Mouse (Mus musculus) embryonic facial prominence, embryonic 10.5 days (tissue): ENCODE measurements around the gene Setd1a. TPM values are rescaled to one million over a fixed set of nuclear protein-coding genes. Genes with fewer than 3 reads are reported as not detected.

Source experiments
- DNase-seq: peaks from one replicate; pipeline ENCODE4 v3.0.0-alpha.2; 2017; ENCODE audit warnings: low spot score
- H3K27ac ChIP-seq: fragments of 300-500 bp; sonication (generic); replicated peaks from 2 replicates; pipeline ENCODE4 v1.5.1; 2016; ENCODE audit warnings: mild to moderate bottlenecking
- H3K27me3 ChIP-seq: fragments of 300-500 bp; sonication (generic); replicated peaks from 2 replicates; pipeline ENCODE4 v1.6.1; 2016; ENCODE audit warnings: low read depth, mild to moderate bottlenecking; ENCODE audit not compliant: poor library complexity, severe bottlenecking
- H3K36me3 ChIP-seq: fragments of 300-500 bp; sonication (generic); replicated peaks from 2 replicates; pipeline ENCODE4 v1.6.1; 2016; ENCODE audit warnings: mild to moderate bottlenecking, moderate library complexity
- H3K4me1 ChIP-seq: fragments of 300-500 bp; sonication (generic); 2 replicates; pipeline ENCODE4 v1.6.1; 2016
- H3K4me3 ChIP-seq: fragments of 300-500 bp; sonication (generic); 2 replicates; pipeline ENCODE4 v1.5.1; 2016; ENCODE audit warnings: mild to moderate bottlenecking, moderate library complexity
- H3K9me3 ChIP-seq: fragments of 300-500 bp; sonication (generic); 2 replicates; pipeline ENCODE4 v1.6.1; 2016; ENCODE audit warnings: mild to moderate bottlenecking
- WGBS: fragments of 180-500 bp; shearing (Covaris S2); methylation state at CpG from one replicate; pipeline ENCODE4 v1.1.7; 2016; 5-methylcytosine and 5-hydroxymethylcytosine counted together
- polyA plus RNA-seq: library from polyadenylated mRNA; unstranded; fragments of >200 nt; fragmentation: Nextera tagmentation; extraction: Ambion mirVana; gene quantifications from 2 replicates; pipeline ENCODE4 v1.2.1, GENCODE M21; 2016

Gene Setd1a
- polyA plus RNA-seq, 1 experiment from 2014 or later, result 14.7 TPM

GRCm38 (mm10) chr7:127751619-127752018 lies 24.9 kb upstream of the Setd1a start:
- WGBS, result 94% methylated on average over 5 of the region's 5 CpGs
- H3K4me1 ChIP-seq, result peaks cover 42% of the 10 kb centered on the region
- no peak overlapping the region for H3K4me3 ChIP-seq
- H3K9me3 ChIP-seq, result no peaks in the 10 kb centered on the region
- H3K36me3 ChIP-seq, result peaks cover 92% of the 10 kb centered on the region
- H3K27ac ChIP-seq, result no peak overlapping the region
- no peak for DNase-seq
- H3K27me3 ChIP-seq, result no peaks in the 10 kb centered on the region

GRCm38 (mm10) chr7:127752069-127752468 lies 24.4 kb upstream of the Setd1a start:
- H3K27me3 ChIP-seq, result no peaks in the 10 kb centered on the region
- peaks cover 96% of the 10 kb centered on the region for H3K36me3 ChIP-seq
- WGBS, result 92% methylated on average over 27 of the region's 27 CpGs
- peaks cover 43% of the 10 kb centered on the region for H3K4me1 ChIP-seq
- no peaks in the 10 kb centered on the region for H3K9me3 ChIP-seq
- no peak for DNase-seq
- H3K4me3 ChIP-seq, result 0 out of 2 replicates have a peak overlapping the region, but pooled peaks have one; percentile 16
- H3K27ac ChIP-seq, result no peak overlapping the region

DNA sequence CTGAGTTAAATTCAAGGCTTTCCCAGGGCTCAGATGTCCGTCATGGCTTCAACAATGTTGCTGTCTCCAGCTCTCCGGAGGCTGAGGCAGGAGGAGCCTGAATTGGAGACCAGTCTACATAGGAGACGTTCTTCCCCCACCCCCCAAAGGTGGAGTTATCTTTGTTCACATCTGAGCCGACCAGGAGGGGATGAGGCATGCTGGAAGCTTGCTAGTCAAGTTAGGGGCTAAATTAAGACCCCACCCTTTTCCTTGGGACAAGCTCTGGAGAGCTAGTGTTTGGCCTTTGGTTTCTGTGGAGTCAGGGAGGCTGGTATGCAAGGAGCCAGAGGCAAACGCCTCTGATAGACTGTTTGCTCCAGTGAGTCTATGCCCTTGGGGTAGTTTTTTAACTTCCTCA lies 23.3 kb upstream of the Setd1a start:
- Histone ChIP-seq H3K27ac (no peak overlapping the region), H3K36me3 (peaks cover 100% of the 10 kb centered on the region), H3K9me3 (no peaks in the 10 kb centered on the region), H3K27me3 (no peaks in the 10 kb centered on the region), H3K4me1 (peaks cover 33% of the 10 kb centered on the region), H3K4me3 (no peak overlapping the region)
- WGBS, result 75% methylated on average over 5 of the region's 5 CpGs
- no peak for DNase-seq

DNA sequence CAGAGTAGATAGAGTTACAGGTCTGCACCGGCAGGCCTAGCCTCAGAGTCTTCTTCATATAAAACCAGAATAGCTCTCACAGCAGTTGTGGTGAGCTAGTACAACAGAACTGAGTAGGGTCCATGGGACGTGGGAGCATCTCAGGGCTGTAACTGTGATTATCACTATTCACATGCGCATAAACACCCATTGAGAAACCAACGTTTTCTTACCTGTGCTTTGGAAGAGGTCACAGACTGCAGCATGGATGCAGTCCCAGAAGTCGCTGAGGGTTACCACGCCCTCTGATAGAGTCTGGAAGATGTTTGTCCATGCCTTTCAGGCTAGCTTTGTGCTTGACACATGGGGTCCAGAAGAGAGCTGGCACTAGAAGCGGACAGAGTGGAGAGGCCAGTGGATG lies 22.7 kb upstream of the Setd1a start:
- Histone ChIP-seq H3K4me1 (peaks cover 29% of the 10 kb centered on the region), H3K9me3 (no peaks in the 10 kb centered on the region), H3K4me3 (no peak overlapping the region), H3K36me3 (peaks cover 100% of the 10 kb centered on the region), H3K27me3 (no peaks in the 10 kb centered on the region), H3K27ac (no peak overlapping the region)
- no peak for DNase-seq
- 93% methylated on average over 7 of the region's 7 CpGs for WGBS

- 52% methylated on average over 6 of the region's 6 CpGs for WGBS
- Histone ChIP-seq H3K27me3 (no peaks in the 10 kb centered on the region), H3K9me3 (no peaks in the 10 kb centered on the region), H3K27ac (no peak overlapping the region), H3K4me1 (peaks cover 25% of the 10 kb centered on the region), H3K4me3 (no peak overlapping the region), H3K36me3 (peaks cover 98% of the 10 kb centered on the region)
- no peak for DNase-seq
Measured at GRCm38 (mm10) chr7:127759716-127760115, 16.8 kb upstream of the Setd1a start.

GRCm38 (mm10) chr7:127760478-127760877 lies 16.0 kb upstream of the Setd1a start:
- no peak for DNase-seq
- Histone ChIP-seq H3K4me3 (no peak overlapping the region), H3K9me3 (no peaks in the 10 kb centered on the region), H3K36me3 (peaks cover 98% of the 10 kb centered on the region), H3K27me3 (no peaks in the 10 kb centered on the region), H3K27ac (no peak overlapping the region), H3K4me1 (peaks cover 23% of the 10 kb centered on the region)
- 93% methylated on average over 3 of the region's 3 CpGs for WGBS

DNA sequence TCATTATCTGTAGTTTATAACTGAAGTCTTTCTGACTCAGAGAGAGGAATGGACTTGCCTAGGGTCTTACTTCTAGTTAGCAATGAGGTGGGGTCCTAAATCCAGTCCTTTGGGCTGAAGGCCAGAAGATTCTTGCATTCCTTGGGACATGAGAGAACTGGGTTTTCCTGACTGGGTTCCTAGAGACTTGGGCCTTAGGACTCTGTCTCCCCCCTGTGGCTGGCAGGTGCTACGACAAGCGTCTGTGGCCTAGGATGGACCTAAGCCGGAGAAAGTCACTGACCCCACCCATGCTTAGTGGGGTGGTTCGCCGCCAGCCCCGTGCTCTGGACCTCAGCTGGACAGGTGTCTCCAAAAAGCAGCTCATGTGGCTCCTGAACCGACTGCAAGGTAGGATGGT lies 15.4 kb upstream of the Setd1a start:
- WGBS, result 52% methylated on average over 7 of the region's 7 CpGs
- Histone ChIP-seq H3K4me1 (peaks cover 19% of the 10 kb centered on the region), H3K36me3 (peaks cover 98% of the 10 kb centered on the region), H3K4me3 (no peak overlapping the region), H3K27me3 (no peaks in the 10 kb centered on the region), H3K9me3 (no peaks in the 10 kb centered on the region), H3K27ac (no peak overlapping the region)
- peak; percentile 72 for DNase-seq

- WGBS, result 90% methylated on average over 4 of the region's 4 CpGs
- Histone ChIP-seq H3K4me1 (peaks cover 18% of the 10 kb centered on the region), H3K27ac (no peak overlapping the region), H3K36me3 (peaks cover 98% of the 10 kb centered on the region), H3K27me3 (no peaks in the 10 kb centered on the region), H3K9me3 (no peaks in the 10 kb centered on the region), H3K4me3 (no peak overlapping the region)
- no peak for DNase-seq
Measured at GRCm38 (mm10) chr7:127763642-127764041, 12.8 kb upstream of the Setd1a start.

GRCm38 (mm10) chr7:127765756-127766155 lies 10.7 kb upstream of the Setd1a start:
- peaks cover 31% of the 10 kb centered on the region for H3K4me1 ChIP-seq
- no peaks in the 10 kb centered on the region for H3K27me3 ChIP-seq
- no peak overlapping the region for H3K4me3 ChIP-seq
- H3K27ac ChIP-seq, result no peak overlapping the region
- DNase-seq, result no peak
- H3K9me3 ChIP-seq, result no peaks in the 10 kb centered on the region
- 85% methylated on average over 2 of the region's 2 CpGs for WGBS
- H3K36me3 ChIP-seq, result peaks cover 77% of the 10 kb centered on the region

- 81% methylated on average over 17 of the region's 17 CpGs for WGBS
- DNase-seq, result no peak
- H3K9me3 ChIP-seq, result no peaks in the 10 kb centered on the region
- H3K4me1 ChIP-seq, result peaks cover 39% of the 10 kb centered on the region
- no peak overlapping the region for H3K4me3 ChIP-seq
- H3K27me3 ChIP-seq, result no peaks in the 10 kb centered on the region
- no peak overlapping the region for H3K27ac ChIP-seq
- H3K36me3 ChIP-seq, result peaks cover 64% of the 10 kb centered on the region
Measured at GRCm38 (mm10) chr7:127766851-127767609, 9.4 kb upstream of the Setd1a start.

DNA sequence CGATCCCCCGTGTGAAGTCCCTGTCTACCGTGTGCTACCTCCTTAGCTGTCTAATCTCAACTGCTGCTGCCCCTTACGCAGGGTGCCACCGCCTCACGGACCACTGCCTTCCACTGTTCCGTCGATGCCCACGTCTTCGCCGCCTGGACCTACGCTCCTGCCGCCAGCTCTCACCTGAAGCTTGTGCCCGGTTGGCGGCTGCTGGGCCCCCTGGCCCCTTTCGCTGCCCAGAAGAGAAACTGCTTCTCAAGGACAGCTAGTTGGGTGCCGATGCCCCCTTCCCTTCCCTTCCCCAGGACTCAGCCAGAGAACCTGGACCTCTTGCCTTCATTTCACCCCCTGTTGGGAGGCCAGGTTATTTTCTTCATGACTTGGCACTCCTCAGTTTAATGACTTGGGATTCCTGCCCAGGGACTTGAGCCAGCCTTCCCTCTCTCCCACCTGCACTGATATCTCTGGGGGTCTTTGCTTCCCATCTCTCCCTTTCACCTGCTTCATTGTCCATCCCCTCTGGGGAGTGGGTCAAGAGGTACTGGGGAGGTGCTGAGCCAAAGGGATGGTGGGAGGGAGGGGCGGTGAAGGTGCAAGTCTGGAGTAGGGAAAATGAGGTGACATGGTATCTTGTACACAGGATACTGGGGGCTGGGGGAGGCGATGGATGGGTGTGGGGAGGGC lies 8.7 kb upstream of the Setd1a start:
- H3K27ac ChIP-seq, result 0 out of 2 replicates have a peak overlapping the region, but pooled peaks have one; percentile 37
- peaks cover 57% of the 10 kb centered on the region for H3K36me3 ChIP-seq
- no peak for DNase-seq
- WGBS, result 92% methylated on average over 19 of the region's 19 CpGs
- no peaks in the 10 kb centered on the region for H3K27me3 ChIP-seq
- peaks cover 39% of the 10 kb centered on the region for H3K4me1 ChIP-seq
- peak overlapping the region; percentile 77; the same call in 1 of the 2 replicates for H3K4me3 ChIP-seq
- H3K9me3 ChIP-seq, result no peaks in the 10 kb centered on the region

DNA sequence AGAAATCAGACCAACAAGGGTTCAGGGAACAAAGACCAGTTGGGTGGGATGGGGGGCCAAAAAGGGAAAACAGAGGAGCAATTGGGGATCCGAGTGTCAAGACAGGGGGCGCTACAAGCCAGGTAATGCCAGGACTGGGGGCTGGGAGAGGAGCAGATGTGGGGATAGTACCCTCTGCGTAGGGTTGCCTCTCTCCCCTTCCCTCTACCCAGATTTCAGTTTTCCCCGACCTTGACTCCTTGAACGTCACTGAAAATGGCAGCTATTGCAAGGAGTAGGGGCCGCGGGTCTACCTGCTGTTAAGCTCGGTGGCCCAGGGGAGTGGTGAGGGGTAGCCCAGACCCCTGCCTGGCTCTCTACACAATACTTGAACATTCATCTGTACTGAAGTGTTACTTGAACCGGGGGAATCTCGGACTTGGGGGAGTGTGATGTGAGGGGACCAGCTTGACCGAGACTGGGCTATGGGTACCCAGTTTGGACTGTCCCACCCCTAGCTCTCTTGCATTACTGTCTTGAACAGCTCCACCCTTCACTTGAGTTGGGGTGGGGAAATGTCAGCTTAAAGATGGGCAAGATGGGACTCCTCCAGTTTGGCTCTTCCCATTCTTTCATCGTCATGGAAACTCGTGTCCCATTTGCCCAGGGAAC lies 8.0 kb upstream of the Setd1a start:
- H3K9me3 ChIP-seq, result no peaks in the 10 kb centered on the region
- H3K36me3 ChIP-seq, result peaks cover 52% of the 10 kb centered on the region
- peaks cover 39% of the 10 kb centered on the region for H3K4me1 ChIP-seq
- WGBS, result 51% methylated on average over 13 of the region's 13 CpGs
- H3K27me3 ChIP-seq, result no peaks in the 10 kb centered on the region
- peak overlapping the region; percentile 37 for H3K27ac ChIP-seq
- H3K4me3 ChIP-seq, result peak overlapping the region; percentile 77
- DNase-seq, result no peak
